Comparison of ENCODE assay signal across 9 mouse cellular contexts in the genomic region with DNA sequence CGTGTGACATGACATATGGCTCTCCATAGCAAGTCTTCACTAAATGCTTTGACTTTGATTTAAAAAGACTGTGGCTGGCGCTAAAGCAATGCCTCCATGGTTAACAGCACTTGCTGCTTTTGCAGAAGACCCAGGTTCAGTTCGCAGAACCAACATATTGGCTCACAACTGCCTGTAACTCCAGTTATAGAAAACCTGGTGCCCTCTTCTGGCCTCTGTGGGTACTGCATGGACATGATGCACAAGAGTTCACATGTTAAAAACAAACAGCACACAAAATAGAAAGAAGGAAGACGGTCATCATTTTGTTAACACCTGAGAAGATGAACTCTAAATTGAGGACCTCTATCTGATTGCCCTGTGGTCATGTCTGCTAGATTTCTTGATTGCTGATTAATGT.
DNase-seq lines count a peak whose midpoint lies in the region; ATAC-seq and TF ChIP-seq lines count a peak whose summit lies in the region.
"Had no signal": no experiment of that assay in that cellular context is flagged by ENCODE, and none has a peak within 500 bp of the region (broad histone marks: within the 10 kb centered on the region; RNA-seq: fewer than 3 reads in every experiment).

No protein-coding gene starts in this region.

- no peak for ATAC-seq in forebrain, postnatal 0 days
- no peak for ATAC-seq in forebrain, embryonic 12.5 days (ENCODE audit: low FRiP score)
- ATAC-seq in midbrain, embryonic 14.5 days (ENCODE audit: low FRiP score, low TSS enrichment) = no peak
- ATAC-seq in liver, embryonic 14.5 days (ENCODE audit: insufficient read depth) = no peak

- no peaks in the 10 kb centered on the region for H3K4me1 ChIP-seq in forebrain, postnatal 0 days (ENCODE audit: insufficient read depth)
- no peaks in the 10 kb centered on the region for H3K4me1 ChIP-seq in forebrain, embryonic 12.5 days
- no peaks in the 10 kb centered on the region for H3K4me1 ChIP-seq in midbrain, embryonic 10.5 days
- no peaks in the 10 kb centered on the region for H3K4me1 ChIP-seq in midbrain, embryonic 14.5 days (ENCODE audit: control insufficient read depth, insufficient read depth, low read length)
- no peaks in the 10 kb centered on the region for H3K4me1 ChIP-seq in liver, embryonic 14.5 days (replicated peaks; ENCODE audit: control insufficient read depth in 2 of 2, insufficient read depth in 2 of 2, low read length in 1 of 2)
- H3K4me1 ChIP-seq: hindbrain, embryonic 15.5 days had no signal

- H3K36me3 ChIP-seq in forebrain, postnatal 0 days (ENCODE audit: insufficient read depth) = no peaks in the 10 kb centered on the region
- H3K36me3 ChIP-seq in forebrain, embryonic 12.5 days (replicated peaks) = no peaks in the 10 kb centered on the region
- H3K36me3 ChIP-seq in midbrain, embryonic 10.5 days = no peaks in the 10 kb centered on the region
- no peaks in the 10 kb centered on the region for H3K36me3 ChIP-seq in midbrain, embryonic 14.5 days (ENCODE audit: control insufficient read depth, insufficient read depth, low read length)
- no peaks in the 10 kb centered on the region for H3K36me3 ChIP-seq in liver, embryonic 14.5 days (replicated peaks; ENCODE audit: control insufficient read depth, insufficient read depth, low read depth)
- H3K36me3 ChIP-seq: hindbrain, embryonic 15.5 days had no signal

- no peak overlapping the region for H3K9ac ChIP-seq in forebrain, postnatal 0 days
- no peak overlapping the region for H3K9ac ChIP-seq in forebrain, embryonic 12.5 days
- no peak overlapping the region for H3K9ac ChIP-seq in midbrain, embryonic 14.5 days (replicated peaks; ENCODE audit: low read length)
- H3K9ac ChIP-seq in liver, embryonic 14.5 days (replicated peaks) = no peak overlapping the region
- H3K9ac ChIP-seq: hindbrain, embryonic 15.5 days had no signal

- DNase-seq in forebrain, postnatal 0 days = no peak
- peak; percentile 16 for DNase-seq in midbrain, embryonic 10.5 days (ENCODE audit: low spot score)
- DNase-seq in midbrain, embryonic 14.5 days = no peak
- DNase-seq in ZHBTc4 (ENCODE audit: low read depth, low spot score) (peak; percentile 59), MN1 (ENCODE audit: low spot score) (no peak)
- DNase-seq in liver, embryonic 14.5 days (ENCODE audit: low read depth in 3 of 3, low spot score in 3 of 3) = no peak
- DNase-seq in layer of hippocampus, postnatal 14 days (ENCODE audit: low spot score in 2 of 2) = no peak

- no peaks in the 10 kb centered on the region for H3K27me3 ChIP-seq in forebrain, postnatal 0 days (ENCODE audit: insufficient read depth, low read length)
- H3K27me3 ChIP-seq in forebrain, embryonic 12.5 days = no peaks in the 10 kb centered on the region
- H3K27me3 ChIP-seq in midbrain, embryonic 10.5 days (ENCODE audit: low read depth, poor library complexity, severe bottlenecking) = no peaks in the 10 kb centered on the region
- H3K27me3 ChIP-seq in midbrain, embryonic 14.5 days (ENCODE audit: control insufficient read depth, insufficient read depth, low read length) = no peaks in the 10 kb centered on the region
- no peaks in the 10 kb centered on the region for H3K27me3 ChIP-seq in liver, embryonic 14.5 days (ENCODE audit: control insufficient read depth, insufficient read depth, low read length)
- H3K27me3 ChIP-seq: hindbrain, embryonic 15.5 days had no signal

- no peaks in the 10 kb centered on the region for H3K9me3 ChIP-seq in forebrain, postnatal 0 days (ENCODE audit: low read length)
- H3K9me3 ChIP-seq in forebrain, embryonic 12.5 days = no peaks in the 10 kb centered on the region
- H3K9me3 ChIP-seq in midbrain, embryonic 10.5 days (replicated peaks) = no peaks in the 10 kb centered on the region
- H3K9me3 ChIP-seq in midbrain, embryonic 14.5 days (ENCODE audit: control insufficient read depth, low read length) = no peaks in the 10 kb centered on the region
- no peaks in the 10 kb centered on the region for H3K9me3 ChIP-seq in liver, embryonic 14.5 days (ENCODE audit: control insufficient read depth, low read length)
- H3K9me3 ChIP-seq: hindbrain, embryonic 15.5 days had no signal

- TF ChIP-seq CTCF in forebrain, postnatal 0 days (IDR thresholded peaks at IDR 0.05; ENCODE audit: low read depth) = peak; percentile 52
- peak; percentile 44 for TF ChIP-seq CTCF in liver, embryonic 14.5 days (IDR thresholded peaks at IDR 0.05; ENCODE audit: low read depth)

- no peak overlapping the region for H3K27ac ChIP-seq in forebrain, postnatal 0 days (ENCODE audit: low read depth, low read length)
- H3K27ac ChIP-seq in forebrain, embryonic 12.5 days = no peak overlapping the region
- no peak overlapping the region for H3K27ac ChIP-seq in midbrain, embryonic 10.5 days (replicated peaks)
- no peak overlapping the region for H3K27ac ChIP-seq in midbrain, embryonic 14.5 days (replicated peaks; ENCODE audit: low read depth, low read length)
- no peak overlapping the region for H3K27ac ChIP-seq in liver, embryonic 14.5 days
- H3K27ac ChIP-seq: hindbrain, embryonic 15.5 days had no signal

- WGBS in forebrain, postnatal 0 days = 89% methylated on average over 4 of the region's 4 CpGs
- WGBS in forebrain, embryonic 12.5 days = 86% methylated on average over 4 of the region's 4 CpGs
- 87% methylated on average over 4 of the region's 4 CpGs for WGBS in midbrain, embryonic 10.5 days
- WGBS in midbrain, embryonic 14.5 days = 92% methylated on average over 4 of the region's 4 CpGs
- WGBS in liver, embryonic 14.5 days (ENCODE audit: insufficient replicate concordance) = 55% methylated on average over 4 of the region's 4 CpGs

- H3K4me2 ChIP-seq in forebrain, postnatal 0 days (ENCODE audit: low read depth) = no peak overlapping the region
- no peak overlapping the region for H3K4me2 ChIP-seq in forebrain, embryonic 12.5 days
- no peak overlapping the region for H3K4me2 ChIP-seq in midbrain, embryonic 14.5 days (ENCODE audit: low read length)
- H3K4me2 ChIP-seq in liver, embryonic 14.5 days (ENCODE audit: low read depth) = no peak overlapping the region
- H3K4me2 ChIP-seq: hindbrain, embryonic 15.5 days had no signal

- TF ChIP-seq EP300 in liver, embryonic 14.5 days (IDR thresholded peaks at IDR 0.05; ENCODE audit: low read depth) = no peak

- no peak overlapping the region for H3K4me3 ChIP-seq in forebrain, postnatal 0 days (ENCODE audit: low read depth, low read length)
- H3K4me3 ChIP-seq in forebrain, embryonic 12.5 days (replicated peaks) = no peak overlapping the region
- no peak overlapping the region for H3K4me3 ChIP-seq in midbrain, embryonic 10.5 days
- no peak overlapping the region for H3K4me3 ChIP-seq in midbrain, embryonic 14.5 days (replicated peaks; ENCODE audit: low read depth, low read length)
- H3K4me3 ChIP-seq in liver, embryonic 14.5 days (ENCODE audit: insufficient read depth in 1 of 2, low read depth in 2 of 2, low read length in 2 of 2) = no peak overlapping the region
- H3K4me3 ChIP-seq: hindbrain, embryonic 15.5 days had no signal

Comparison
In these comparisons a context has a peak if more than half of its experiments do, and no peak if none do; other contexts are left out.
1. DNase-seq: peak in midbrain, embryonic 10.5 days (single experiment) and ZHBTc4 (single experiment); none in forebrain, postnatal 0 days (single experiment), midbrain, embryonic 14.5 days (single experiment), liver, embryonic 14.5 days (0 of 3), layer of hippocampus, postnatal 14 days (0 of 2) and MN1 (single experiment).